Mouse (Mus musculus) brain, embryonic 14.5 days (tissue): ENCODE results near the gene Efhd1.

Experiments used
- CTCF ChIP-seq: fragments of 200-500 bp; IDR thresholded peaks from 2 replicates; pipeline ENCODE4 v1.5.1; 2012; ENCODE audit warnings: inconsistent platforms, mild to moderate bottlenecking, moderate library complexity, borderline replicate concordance; ENCODE audit not compliant: insufficient read depth, insufficient read length; ENCODE audit errors: extremely low read depth
- POLR2A ChIP-seq: fragments of 200-500 bp; IDR thresholded peaks from 2 replicates; pipeline ENCODE4 v1.6.1; 2012; ENCODE audit warnings: mild to moderate bottlenecking, inconsistent platforms, borderline replicate concordance; ENCODE audit not compliant: poor library complexity, insufficient read depth, insufficient read length, severe bottlenecking; ENCODE audit errors: extremely low read depth

- TF ChIP-seq CTCF (no peak), POLR2A (no peak)
Observed at GRCm38 (mm10) chr1:87257691-87258090, 6.5 kb upstream of the Efhd1 start.
